Mouse (Mus musculus): ENCODE data around the gene Tada1. TPM values are rescaled to one million over a fixed set of nuclear protein-coding genes. Genes with fewer than 3 reads are reported as not detected.

Tada1 gene
- polyA plus RNA-seq, 1 experiment from 2014 or later = 73.8 TPM

DNA sequence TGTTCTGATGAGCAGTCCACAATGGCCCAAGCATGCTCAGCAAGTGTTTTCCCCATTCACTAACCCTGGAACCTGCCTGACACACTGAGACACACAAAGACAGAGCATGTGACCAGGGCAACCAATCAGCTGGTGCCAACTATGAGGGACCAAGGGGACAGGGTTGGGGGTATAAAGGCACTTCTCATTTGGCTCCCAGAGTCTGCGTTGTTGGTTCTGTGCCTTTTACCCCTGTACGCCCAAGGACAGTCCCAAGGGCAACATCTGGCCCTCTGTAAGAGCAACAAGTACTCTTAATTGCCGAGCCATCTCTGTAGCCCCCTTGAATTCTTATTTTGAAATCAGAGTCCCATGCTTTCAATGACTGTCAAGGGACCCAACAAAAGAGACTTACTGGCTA is 33.4 kb downstream of the Tada1 start:
- no peak for ATAC-seq (ENCODE audit: low FRiP score)
- 92% methylated on average over 3 of the region's 3 CpGs for WGBS

DNA sequence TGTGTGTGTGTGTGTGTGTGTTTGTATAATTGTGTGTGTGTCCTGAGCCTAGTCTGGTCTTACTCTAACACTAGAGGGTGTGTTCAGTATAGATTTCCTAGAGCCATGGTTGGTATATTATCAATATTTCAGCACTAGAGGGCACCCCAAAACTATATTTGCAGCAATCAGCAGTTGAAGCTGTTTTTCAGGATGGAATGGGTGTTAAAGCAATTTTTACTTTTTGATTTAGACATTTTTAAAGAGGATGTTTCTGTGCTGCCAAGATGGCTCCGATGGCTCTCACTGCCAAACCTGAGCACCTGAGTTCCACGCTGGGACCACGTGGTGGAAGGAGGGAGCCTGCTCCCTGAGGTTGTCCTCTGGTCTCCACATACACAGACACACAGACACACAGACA is 50.2 kb downstream of the Tada1 start:
- Histone ChIP-seq H3K27ac (no peak overlapping the region), H3K4me1 (replicated peaks) (no peaks in the 10 kb centered on the region), H3K4me2 (no peak overlapping the region), H3K27me3 (no peaks in the 10 kb centered on the region), H3K4me3 (no peak overlapping the region), H3K9me3 (no peaks in the 10 kb centered on the region), H3K9ac (no peak overlapping the region), H3K36me3 (no peaks in the 10 kb centered on the region)
- 71% methylated on average over 3 of the region's 3 CpGs for WGBS
- ATAC-seq (ENCODE audit: low FRiP score) = 0 out of 2 replicates have a peak, but pooled peaks have one; percentile 49

More for the DNA sequence above, 33.4 kb downstream of the Tada1 start:
- no peak overlapping the region for H3K27ac ChIP-seq
- no peak overlapping the region for H3K4me2 ChIP-seq
- H3K36me3 ChIP-seq = peaks cover 8% of the 10 kb centered on the region
- H3K4me1 ChIP-seq (replicated peaks) = peaks cover 22% of the 10 kb centered on the region
- no peak overlapping the region for H3K9ac ChIP-seq
- H3K9me3 ChIP-seq = peaks cover 5% of the 10 kb centered on the region; the same call in 1 of the 2 replicates
- H3K27me3 ChIP-seq = no peaks in the 10 kb centered on the region
- no peak overlapping the region for H3K4me3 ChIP-seq

DNA sequence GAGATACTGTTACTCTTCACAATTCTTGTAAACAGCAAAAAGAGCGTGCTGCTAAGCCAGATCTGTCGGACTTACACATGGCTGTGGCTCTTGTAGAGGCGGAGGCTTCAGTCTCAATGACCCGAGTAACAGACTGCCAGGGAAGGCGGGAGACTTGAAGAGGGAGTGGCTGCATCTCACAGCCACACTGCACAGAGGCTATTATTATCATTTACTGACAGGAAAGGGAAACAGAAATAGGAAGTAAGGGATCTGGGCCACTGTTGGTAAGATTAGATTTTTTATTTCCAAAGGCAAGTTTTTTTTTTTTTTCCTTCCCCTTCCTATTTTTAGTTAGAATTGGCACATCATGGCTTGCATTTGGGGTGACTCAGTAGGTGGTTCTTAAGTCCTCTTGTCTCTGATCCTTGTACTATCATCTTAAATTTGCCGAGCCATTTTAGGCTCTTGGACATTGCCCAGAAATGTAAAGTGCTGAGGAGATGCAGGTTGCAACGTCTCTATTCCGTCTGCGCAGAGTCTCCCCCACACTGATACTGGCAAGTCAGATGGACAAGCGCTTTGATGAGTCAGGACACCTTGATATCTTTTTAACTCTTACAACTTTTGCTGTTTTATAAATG is 51.0 kb downstream of the Tada1 start:
- H3K9me3 ChIP-seq = no peaks in the 10 kb centered on the region
- no peaks in the 10 kb centered on the region for H3K36me3 ChIP-seq
- H3K4me2 ChIP-seq = no peak overlapping the region
- WGBS = 71% methylated on average over 10 of the region's 10 CpGs
- H3K4me3 ChIP-seq = no peak overlapping the region
- no peaks in the 10 kb centered on the region for H3K4me1 ChIP-seq (replicated peaks)
- no peak overlapping the region for H3K27ac ChIP-seq
- ATAC-seq (ENCODE audit: low FRiP score) = peak; percentile 24; the same call in 1 of the 2 replicates
- no peak overlapping the region for H3K9ac ChIP-seq
- no peaks in the 10 kb centered on the region for H3K27me3 ChIP-seq

DNA sequence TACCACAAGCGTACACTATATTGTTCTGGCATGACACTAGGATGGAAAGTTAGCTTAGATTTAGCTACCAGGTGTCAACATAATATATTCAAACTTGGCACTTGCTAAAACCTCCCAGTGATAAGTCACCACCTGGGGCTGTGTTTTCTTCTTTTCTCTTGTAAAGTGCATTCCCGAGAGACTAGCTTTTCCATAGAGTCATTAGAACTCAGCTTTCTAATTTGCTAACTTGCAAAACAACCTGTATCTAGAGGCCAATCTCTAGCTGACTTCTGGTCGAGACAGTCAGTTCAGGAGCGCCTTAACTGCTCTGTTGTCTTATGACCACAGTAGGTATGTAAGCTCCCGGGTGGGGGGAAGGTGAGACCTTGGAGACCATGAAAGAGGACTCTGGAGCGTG is 60.5 kb downstream of the Tada1 start:
- WGBS = 72% methylated on average over 6 of the region's 6 CpGs
- Histone ChIP-seq H3K27me3 (no peaks in the 10 kb centered on the region), H3K4me1 (replicated peaks) (no peaks in the 10 kb centered on the region), H3K4me3 (no peak overlapping the region), H3K27ac (no peak overlapping the region), H3K4me2 (no peak overlapping the region), H3K36me3 (no peaks in the 10 kb centered on the region), H3K9ac (no peak overlapping the region), H3K9me3 (no peaks in the 10 kb centered on the region)
- no peak for ATAC-seq (ENCODE audit: low FRiP score)

DNA sequence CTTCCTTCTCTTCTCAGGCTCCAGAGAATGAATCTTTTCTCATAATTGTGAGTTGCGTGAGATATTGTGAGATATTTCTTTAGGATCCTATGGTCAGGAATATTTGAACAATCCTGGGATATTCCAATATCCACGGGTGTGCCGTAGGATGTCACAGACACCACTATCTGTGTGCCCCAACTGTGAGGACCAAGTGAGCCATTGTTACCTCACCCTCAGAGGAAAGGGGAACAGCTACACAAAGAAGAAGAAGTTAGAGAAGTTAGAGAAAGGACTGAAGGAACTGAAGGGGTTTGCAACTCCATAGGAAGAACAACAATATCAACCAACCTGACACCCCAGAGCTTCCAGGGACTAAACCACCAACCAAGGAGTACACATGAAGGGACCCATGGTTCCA is 63.1 kb downstream of the Tada1 start:
- Histone ChIP-seq H3K4me2 (no peak overlapping the region), H3K36me3 (no peaks in the 10 kb centered on the region), H3K27me3 (no peaks in the 10 kb centered on the region), H3K9ac (no peak overlapping the region), H3K27ac (no peak overlapping the region), H3K9me3 (no peaks in the 10 kb centered on the region), H3K4me1 (replicated peaks) (no peaks in the 10 kb centered on the region), H3K4me3 (no peak overlapping the region)
- ATAC-seq (ENCODE audit: low FRiP score) = no peak
- WGBS = 91% methylated on average over 3 of the region's 3 CpGs

Other genes starting within 250 kb of the Tada1 start
- 0.14 TPM in 1 of 2 replicates, not detected in the other for gene Gpa33, start 248.9 kb upstream of the Tada1 start, polyA plus RNA-seq (2015; fragmentation: Nextera tagmentation; extraction: Ambion mirVana)
- gene Mael, start 140.3 kb upstream of the Tada1 start, polyA plus RNA-seq (2015; fragmentation: Nextera tagmentation; extraction: Ambion mirVana) = not detected in 2 replicates
- gene Ildr2, start 125.0 kb upstream of the Tada1 start, polyA plus RNA-seq (2015; fragmentation: Nextera tagmentation; extraction: Ambion mirVana) = 3.5 and 3.6 TPM in 2 replicates
- 38.8 and 41.7 TPM in 2 replicates for gene Pogk, start 30.8 kb downstream of the Tada1 start, polyA plus RNA-seq (2015; fragmentation: Nextera tagmentation; extraction: Ambion mirVana)
- gene Gm4846, start 118.5 kb downstream of the Tada1 start, polyA plus RNA-seq (2015; fragmentation: Nextera tagmentation; extraction: Ambion mirVana) = not detected in 2 replicates

Measured in hindbrain, embryonic 13.5 days (tissue).